Mouse (Mus musculus) brain, embryonic 14.5 days (tissue): ENCODE results near the gene Gon4l. TPM values are rescaled to one million over a fixed set of nuclear protein-coding genes. Genes with fewer than 3 reads are reported as not detected.

ENCODE experiments used
- DNase-seq: peaks from one replicate; pipeline ENCODE4 v3.0.0-alpha.2; 2011; ENCODE audit warnings: low read depth
- CTCF ChIP-seq: fragments of 200-500 bp; IDR thresholded peaks from 2 replicates; pipeline ENCODE4 v1.5.1; 2012; ENCODE audit warnings: inconsistent platforms, mild to moderate bottlenecking, moderate library complexity, borderline replicate concordance; ENCODE audit not compliant: insufficient read depth, insufficient read length; ENCODE audit errors: extremely low read depth
- POLR2A ChIP-seq: fragments of 200-500 bp; IDR thresholded peaks from 2 replicates; pipeline ENCODE4 v1.6.1; 2012; ENCODE audit warnings: mild to moderate bottlenecking, inconsistent platforms, borderline replicate concordance; ENCODE audit not compliant: poor library complexity, insufficient read depth, insufficient read length, severe bottlenecking; ENCODE audit errors: extremely low read depth
- polyA plus RNA-seq: library from polyadenylated mRNA; depleted of rRNA; stranded (reverse); fragments of >200 nt; gene quantifications from 2 replicates; pipeline ENCODE4 v1.2.3, GENCODE M21; 2012; rRNA removed

Gene Gon4l
- polyA plus RNA-seq, 1 experiment, result 38.4 TPM

DNA sequence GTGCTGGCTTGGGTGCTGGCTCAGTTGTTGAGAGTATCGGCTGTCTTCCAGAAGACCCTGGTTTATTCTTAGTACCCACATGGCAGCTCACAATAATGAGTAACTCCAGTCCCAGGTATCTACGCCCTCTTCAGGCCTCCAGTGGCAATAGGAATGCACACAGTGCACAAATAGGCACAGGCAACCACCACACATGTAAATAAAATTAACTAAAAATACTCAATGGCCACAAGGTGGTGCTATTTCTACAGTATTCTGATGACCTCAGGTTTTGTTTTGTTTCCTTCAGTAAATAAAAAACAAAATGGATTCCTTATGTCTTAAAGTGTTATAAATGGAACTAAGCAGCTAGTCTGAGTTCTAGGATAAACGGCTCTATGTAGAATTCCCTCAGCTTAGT is 104.7 kb downstream of the Gon4l start:
- DNase-seq, result peak; percentile 80
- no peak for TF ChIP-seq POLR2A
- TF ChIP-seq CTCF, result no peak; the same call in 1 of the 2 replicates

DNA sequence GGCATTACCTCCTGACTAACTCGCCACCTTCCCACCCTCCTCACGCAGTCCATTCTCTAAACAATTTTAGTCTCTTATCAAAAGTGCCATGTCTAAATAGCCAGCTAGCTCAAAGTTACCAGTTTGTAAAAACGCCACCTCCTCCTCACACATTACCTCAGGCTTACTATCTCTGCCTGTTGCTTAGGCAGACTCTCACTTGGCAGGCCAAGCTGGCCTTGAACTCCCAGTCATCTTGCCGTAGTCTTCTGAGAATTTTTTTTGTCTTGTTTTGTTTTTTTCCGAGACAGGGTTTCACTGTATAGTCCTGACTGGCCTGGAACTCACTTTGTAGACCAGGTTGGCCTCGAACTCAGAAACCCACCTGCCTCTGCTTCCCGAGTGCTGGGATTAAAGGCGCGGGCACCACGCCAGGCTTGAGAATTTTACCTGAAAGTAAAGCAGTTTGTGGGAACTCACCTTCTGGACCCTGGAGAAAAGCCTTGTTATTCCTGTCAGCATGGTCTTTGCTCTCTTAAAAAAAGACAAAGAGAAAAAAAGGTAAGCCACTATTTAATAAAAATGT is 107.4 kb downstream of the Gon4l start:
- DNase-seq, result no peak
- TF ChIP-seq POLR2A, result no peak
- no peak for TF ChIP-seq CTCF

DNA sequence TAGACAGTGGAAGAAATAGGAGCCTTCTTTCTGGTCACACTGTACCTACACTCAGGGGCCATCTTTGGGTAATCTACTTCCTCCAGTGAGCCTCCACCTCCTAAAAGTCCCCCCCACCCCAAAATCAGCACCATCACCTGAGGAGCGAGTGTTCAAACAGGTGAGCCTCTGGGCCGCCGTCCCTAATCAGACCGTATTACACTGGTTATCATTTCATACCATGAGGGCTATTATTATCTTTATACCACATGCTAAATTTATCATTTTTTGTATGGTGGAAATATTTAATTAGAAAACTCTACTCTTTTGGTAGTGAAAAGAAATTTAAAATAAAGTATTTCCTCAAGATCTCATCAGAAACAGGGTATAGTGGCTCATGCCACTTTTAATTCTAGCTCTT is 109.1 kb downstream of the Gon4l start:
- TF ChIP-seq POLR2A, result no peak
- TF ChIP-seq CTCF, result no peak
- no peak for DNase-seq

DNA sequence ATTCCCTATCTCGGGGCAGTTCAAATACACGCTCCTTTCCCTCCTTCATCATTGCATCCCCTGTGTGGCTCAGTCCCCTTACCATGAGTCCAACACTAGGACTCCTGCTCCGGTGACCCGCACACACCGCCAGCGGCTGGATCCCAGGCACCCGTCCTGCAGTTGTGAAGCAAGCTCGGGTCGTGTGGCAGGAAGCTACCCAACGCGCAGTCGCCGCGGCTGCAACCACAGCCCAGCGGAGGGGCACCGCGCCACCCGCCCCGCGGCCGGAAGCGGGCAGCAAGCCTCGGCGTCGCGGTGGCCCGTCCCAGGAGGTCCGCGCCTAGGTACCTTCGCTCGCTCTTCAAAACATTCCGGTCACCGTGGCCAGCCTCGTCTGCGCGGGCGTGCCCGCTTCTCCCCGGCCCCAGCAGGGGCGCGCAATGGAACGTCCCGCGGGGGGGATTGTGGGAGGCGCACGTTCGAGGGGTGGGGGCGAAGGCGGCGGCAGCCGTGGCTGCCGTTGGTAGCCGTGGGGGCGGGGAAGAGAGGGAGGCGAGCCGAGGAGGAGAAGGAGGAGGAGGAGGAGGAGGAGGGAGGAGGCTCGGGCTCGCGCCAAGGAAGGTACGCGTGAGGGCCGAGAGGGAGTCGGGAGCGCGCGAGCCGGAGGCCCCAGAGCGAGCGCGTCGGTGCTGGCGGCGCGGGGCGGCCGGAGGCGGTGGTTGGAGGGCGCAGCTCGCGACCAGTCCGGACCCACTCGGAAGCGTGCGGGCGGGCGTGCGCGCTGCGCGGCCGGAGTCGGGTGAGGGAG is 115.0 kb downstream of the Gon4l start:
- DNase-seq, result peak; percentile 98
- peak; percentile 81 for TF ChIP-seq POLR2A
- no peak for TF ChIP-seq CTCF

DNA sequence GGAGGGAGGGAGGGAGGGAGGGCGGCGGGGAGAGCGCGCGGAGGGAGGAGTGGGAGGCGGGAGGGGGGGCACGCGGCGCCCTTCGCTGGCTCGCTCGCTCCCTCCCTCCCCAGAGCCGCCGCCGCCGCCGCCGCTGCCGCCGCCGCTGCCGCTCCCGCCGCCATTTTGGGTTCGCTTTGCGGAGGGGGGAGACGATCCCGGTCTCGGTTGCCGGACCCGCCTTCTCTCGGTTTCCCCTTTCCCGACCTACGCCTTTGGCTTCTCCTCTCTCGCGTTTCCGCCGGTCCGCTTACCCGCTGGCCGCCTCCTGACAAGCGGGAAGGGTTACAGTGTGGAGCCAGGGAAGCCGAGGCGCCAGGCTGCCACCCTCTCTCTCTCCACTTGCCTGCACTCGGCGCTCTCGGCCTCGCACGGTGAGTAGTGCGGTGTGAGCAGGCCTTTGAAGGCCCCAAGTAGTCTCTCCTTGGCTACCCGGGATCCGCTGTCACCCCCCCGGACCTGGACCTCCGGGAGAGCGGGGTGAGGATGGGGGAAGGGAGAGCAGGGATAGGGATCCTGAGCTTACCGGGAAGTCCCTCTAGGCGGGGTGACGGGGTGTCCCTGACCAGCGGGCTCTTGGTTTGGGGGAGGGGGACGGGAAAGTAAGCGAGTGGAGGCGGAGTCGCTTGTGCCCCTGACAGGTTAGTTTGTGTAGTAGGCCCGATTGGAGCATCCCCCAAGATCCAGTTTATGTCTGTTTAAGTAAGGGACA is 115.7 kb downstream of the Gon4l start, which contains the start of the genes Ash1l and Dap3:
Gene Ash1l, plus strand, starts transcription at position 47 of the 751 bp plus-strand sequence.
Gene Dap3, minus strand, starts transcription at position 606 of the 751 bp plus-strand sequence.
- TF ChIP-seq CTCF (peak; percentile 42; the same call in 1 of the 2 replicates), POLR2A (no peak)
- peak; percentile 87 for DNase-seq

DNA sequence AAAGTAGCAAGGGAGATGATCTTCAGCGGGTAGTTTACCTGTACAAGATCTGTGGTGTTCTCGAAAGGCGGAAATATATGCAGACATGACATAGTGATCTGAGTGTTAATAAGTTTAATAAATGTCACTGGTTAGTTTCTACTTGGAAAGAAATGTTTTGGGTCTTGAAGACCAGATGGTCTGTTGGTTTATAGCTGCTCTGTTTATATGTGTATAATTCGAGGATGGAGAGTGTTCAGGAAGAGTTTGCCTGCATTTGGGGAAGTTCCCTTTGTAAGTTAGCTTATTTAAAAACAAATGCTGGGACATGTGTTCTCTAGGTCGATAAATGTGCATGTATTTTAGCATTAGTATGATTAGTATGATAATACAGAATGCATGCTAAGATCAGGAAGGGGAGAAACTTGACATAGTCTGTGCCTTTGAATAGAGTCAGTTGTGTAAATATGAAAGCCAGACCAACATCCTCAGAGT is 116.3 kb downstream of the Gon4l start:
- TF ChIP-seq POLR2A (no peak), CTCF (no peak)
- no peak for DNase-seq

DNA sequence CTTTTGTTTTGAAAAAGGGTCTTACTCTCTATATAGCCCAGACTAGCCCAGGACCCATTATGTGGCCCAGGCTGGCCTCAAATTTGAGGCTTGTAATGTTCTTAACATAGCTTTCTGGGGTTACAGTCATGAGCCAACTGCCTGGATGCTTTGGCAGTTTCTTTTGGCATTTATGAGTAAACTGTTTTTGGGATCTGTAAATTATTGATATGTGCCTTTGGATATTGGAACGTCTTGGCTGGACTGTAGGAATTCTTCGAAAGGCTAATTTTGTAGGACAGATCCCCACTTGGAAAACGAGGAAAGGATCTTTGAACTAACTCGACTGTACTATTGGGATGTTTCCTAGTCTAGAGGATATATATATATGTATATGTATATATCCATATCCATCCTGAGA is 118.2 kb downstream of the Gon4l start:
- no peak for DNase-seq
- no peak for TF ChIP-seq CTCF
- no peak for TF ChIP-seq POLR2A

DNA sequence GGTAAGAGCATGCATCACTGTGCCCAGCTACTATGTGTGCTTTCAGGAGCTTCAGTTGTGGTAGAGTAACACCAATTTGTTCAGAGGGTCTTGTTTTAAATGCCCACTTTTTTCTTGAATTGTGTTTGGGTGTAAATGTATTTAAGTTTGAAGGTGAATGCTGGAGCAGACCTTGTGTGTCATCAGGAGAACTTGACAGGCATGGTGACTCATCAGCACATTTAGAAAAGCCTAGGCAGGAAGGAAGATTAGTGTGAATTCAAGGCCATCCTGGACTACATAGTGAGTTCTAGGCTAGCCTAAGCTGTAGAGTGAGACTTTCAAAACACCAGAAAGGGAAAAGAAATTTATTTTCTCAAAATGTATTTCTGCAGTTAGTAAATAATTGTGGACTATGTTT is 118.7 kb downstream of the Gon4l start:
- no peak for DNase-seq

More for the DNA sequence above, 118.7 kb downstream of the Gon4l start:
- TF ChIP-seq CTCF, result no peak
- TF ChIP-seq POLR2A, result no peak

Other genes with a start within 250 kb of the Gon4l start
- 106 and 137 TPM in 2 replicates for gene Arhgef2, start 229.3 kb upstream of the Gon4l start, polyA plus RNA-seq
- gene Rxfp4, start 182.1 kb upstream of the Gon4l start, polyA plus RNA-seq, result not detected in 2 replicates
- gene Khdc4, start 149.4 kb upstream of the Gon4l start, polyA plus RNA-seq, result 115 and 169 TPM in 2 replicates
- gene Rit1, start 118.4 kb upstream of the Gon4l start, polyA plus RNA-seq, result 45.2 and 49.2 TPM in 2 replicates
- 149 and 165 TPM in 2 replicates for gene Syt11, start 60.1 kb upstream of the Gon4l start, polyA plus RNA-seq
- gene Msto1, start 78.8 kb downstream of the Gon4l start, polyA plus RNA-seq, result 45.9 and 59.1 TPM in 2 replicates
- gene Ash1l, start 115.4 kb downstream of the Gon4l start, polyA plus RNA-seq, result 19.1 and 25.1 TPM in 2 replicates
- 75.2 and 86.7 TPM in 2 replicates for gene Dap3, start 116.0 kb downstream of the Gon4l start, polyA plus RNA-seq